Mouse (Mus musculus): Measurements from ENCODE around the gene Os9.

GRCm38 (mm10) chr10:127122784-127123435, 2.0 kb upstream of the Os9 start:
- TF ChIP-seq POLR2A (IDR thresholded peaks at IDR 0.05; ENCODE audit: control insufficient read depth, low read depth, low read length) (no peak), CTCF (IDR thresholded peaks at IDR 0.05; ENCODE audit: control insufficient read depth, insufficient read depth, insufficient replicate concordance, low read depth, low read length) (no peak)

Data from testis, adult 2 months (tissue).